Mouse (Mus musculus) liver, postnatal 0 days (tissue): ENCODE results near the gene Ubac2. TPM values are rescaled to one million over a fixed set of nuclear protein-coding genes. Genes with fewer than 3 reads are reported as not detected.

Experiments
- ATAC-seq: fragments of 200-750 bp; cut with Nextera tagmentation; 2 replicates; pipeline ENCODE4 v1.8.0; 2017; ENCODE audit warnings: mild to moderate bottlenecking, moderate library complexity
- DNase-seq: peaks from one replicate; pipeline ENCODE4 v3.0.0-alpha.2; 2016
- H3K27ac ChIP-seq: fragments of 300-500 bp; sonication (generic); 2 replicates; pipeline ENCODE4 v1.5.1; 2014; ENCODE audit warnings: antibody characterized with exemption, moderate library complexity, mild to moderate bottlenecking, low read depth
- H3K27me3 ChIP-seq: fragments of 300-500 bp; sonication (generic); 2 replicates; pipeline ENCODE4 v1.6.1; 2014; ENCODE audit warnings: low read length, control low read depth, mixed read lengths; ENCODE audit not compliant: insufficient read depth
- H3K36me3 ChIP-seq: fragments of 300-500 bp; sonication (generic); replicated peaks from 2 replicates; pipeline ENCODE4 v1.6.1; 2014; ENCODE audit warnings: mild to moderate bottlenecking, control low read depth, low read length, moderate library complexity, mixed read lengths; ENCODE audit not compliant: insufficient read depth
- H3K4me1 ChIP-seq: fragments of 300-500 bp; sonication (generic); 2 replicates; pipeline ENCODE4 v1.6.1; 2014; ENCODE audit warnings: antibody characterized with exemption, mild to moderate bottlenecking, control low read depth; ENCODE audit not compliant: insufficient read depth
- H3K4me2 ChIP-seq: fragments of 300-500 bp; sonication (generic); 2 replicates; pipeline ENCODE4 v1.6.1; 2014; ENCODE audit warnings: low read depth, mild to moderate bottlenecking, low read length, moderate library complexity, mixed read lengths
- H3K4me3 ChIP-seq: fragments of 300-500 bp; sonication (generic); 2 replicates; pipeline ENCODE4 v1.5.1; 2014; ENCODE audit warnings: low read depth, low read length
- H3K9ac ChIP-seq: fragments of 300-500 bp; sonication (generic); replicated peaks from 2 replicates; pipeline ENCODE4 v1.6.1; 2014; ENCODE audit warnings: mild to moderate bottlenecking, moderate library complexity
- H3K9me3 ChIP-seq: fragments of 300-500 bp; sonication (generic); 2 replicates; pipeline ENCODE4 v1.6.1; 2016; ENCODE audit warnings: mild to moderate bottlenecking, control low read depth, low read length, mixed read lengths
- CTCF ChIP-seq: sonication (generic); IDR thresholded peaks from 2 replicates; pipeline ENCODE4 v1.5.1; 2016; ENCODE audit warnings: antibody characterized with exemption, low read depth
- EP300 ChIP-seq: IDR thresholded peaks from 2 replicates; pipeline ENCODE4 v1.6.1; 2016; ENCODE audit warnings: antibody characterized with exemption, low read depth, mild to moderate bottlenecking
- WGBS: fragments of 180-500 bp; shearing (Covaris S2); extraction: QIAGEN DNeasy Blood & Tissue Kit; methylation state at CpG from one replicate; pipeline ENCODE4 v1.1.7; 2014; ENCODE audit not compliant: insufficient replicate concordance; 5-methylcytosine and 5-hydroxymethylcytosine counted together
- polyA plus RNA-seq: library from polyadenylated mRNA; unstranded; fragments of >200 nt; fragmentation: Nextera tagmentation; extraction: Ambion mirVana; gene quantifications from 2 replicates; pipeline ENCODE4 v1.2.1, GENCODE M21; 2015

Ubac2 gene
- polyA plus RNA-seq, 1 experiment from 2014 or later = 27.4 TPM

DNA sequence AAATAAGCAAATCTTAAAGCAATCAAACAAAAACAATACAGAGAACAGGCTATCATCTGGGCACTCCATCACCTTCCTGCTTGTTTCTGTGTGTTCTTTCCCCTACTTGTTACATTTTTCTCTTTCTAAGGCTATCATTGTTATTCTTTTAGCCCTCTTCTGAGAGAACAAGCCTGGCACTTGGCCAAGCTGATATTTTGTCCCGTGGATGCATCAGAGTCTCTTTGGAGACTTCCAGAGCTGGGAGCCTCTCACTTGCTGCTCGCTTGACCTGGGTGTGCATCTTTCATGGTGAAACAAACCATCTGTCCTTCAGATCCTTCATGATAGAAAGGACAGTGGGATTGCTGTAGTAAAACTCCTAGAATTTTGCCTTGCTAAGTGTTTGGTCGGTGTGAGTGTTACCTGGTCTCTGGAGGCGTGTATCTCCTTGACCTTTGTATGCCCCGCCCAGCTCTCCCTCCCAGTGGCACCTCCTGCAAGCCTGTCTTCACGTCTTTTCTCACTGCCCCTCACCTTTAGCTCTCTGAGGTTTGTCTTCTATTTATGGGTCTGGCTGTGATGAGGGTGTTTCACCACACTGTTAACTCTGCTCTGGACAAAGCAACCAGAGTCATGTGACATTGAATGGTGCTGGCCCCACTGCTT lies 5.9 kb downstream of the Ubac2 start:
- Histone ChIP-seq H3K9ac (no peak overlapping the region), H3K4me1 (peaks cover 30% of the 10 kb centered on the region), H3K4me2 (no peak overlapping the region), H3K36me3 (no peaks in the 10 kb centered on the region; the same call in 1 of the 2 replicates), H3K27me3 (no peaks in the 10 kb centered on the region), H3K4me3 (no peak overlapping the region), H3K27ac (no peak overlapping the region), H3K9me3 (no peaks in the 10 kb centered on the region)
- WGBS = 61% methylated on average over 6 of the region's 6 CpGs
- no peak for ATAC-seq
- DNase-seq = no peak
- TF ChIP-seq EP300 (no peak), CTCF (no peak)

DNA sequence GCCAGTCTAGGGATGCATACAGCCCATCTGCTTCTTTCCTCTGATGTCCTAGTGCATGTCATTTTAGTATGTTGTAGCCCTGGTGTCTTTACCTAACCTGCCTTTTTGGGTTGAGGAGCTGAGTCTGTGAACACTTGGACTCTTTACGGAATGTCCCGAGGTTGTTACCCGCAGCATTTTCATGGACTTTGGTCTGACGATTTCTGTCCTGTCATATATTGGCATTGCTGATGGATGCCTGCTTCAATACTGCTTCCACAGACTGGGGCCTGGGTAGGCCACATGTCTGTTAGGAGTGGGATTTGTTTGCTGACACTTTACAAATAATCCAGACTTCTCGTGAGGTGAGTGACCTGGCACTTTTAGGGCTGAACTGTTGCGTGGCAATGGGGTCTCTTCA lies 15.3 kb downstream of the Ubac2 start:
- H3K36me3 ChIP-seq = no peaks in the 10 kb centered on the region
- peak; percentile 23 for ATAC-seq
- 83% methylated on average over 6 of the region's 6 CpGs for WGBS
- DNase-seq = no peak
- no peak overlapping the region for H3K9ac ChIP-seq
- TF ChIP-seq EP300 (no peak), CTCF (no peak)
- H3K4me3 ChIP-seq = no peak overlapping the region
- no peak overlapping the region for H3K27ac ChIP-seq
- peaks cover 9% of the 10 kb centered on the region; the same call in 1 of the 2 replicates for H3K4me1 ChIP-seq
- no peak overlapping the region for H3K4me2 ChIP-seq
- H3K27me3 ChIP-seq = no peaks in the 10 kb centered on the region
- H3K9me3 ChIP-seq = no peaks in the 10 kb centered on the region

DNA sequence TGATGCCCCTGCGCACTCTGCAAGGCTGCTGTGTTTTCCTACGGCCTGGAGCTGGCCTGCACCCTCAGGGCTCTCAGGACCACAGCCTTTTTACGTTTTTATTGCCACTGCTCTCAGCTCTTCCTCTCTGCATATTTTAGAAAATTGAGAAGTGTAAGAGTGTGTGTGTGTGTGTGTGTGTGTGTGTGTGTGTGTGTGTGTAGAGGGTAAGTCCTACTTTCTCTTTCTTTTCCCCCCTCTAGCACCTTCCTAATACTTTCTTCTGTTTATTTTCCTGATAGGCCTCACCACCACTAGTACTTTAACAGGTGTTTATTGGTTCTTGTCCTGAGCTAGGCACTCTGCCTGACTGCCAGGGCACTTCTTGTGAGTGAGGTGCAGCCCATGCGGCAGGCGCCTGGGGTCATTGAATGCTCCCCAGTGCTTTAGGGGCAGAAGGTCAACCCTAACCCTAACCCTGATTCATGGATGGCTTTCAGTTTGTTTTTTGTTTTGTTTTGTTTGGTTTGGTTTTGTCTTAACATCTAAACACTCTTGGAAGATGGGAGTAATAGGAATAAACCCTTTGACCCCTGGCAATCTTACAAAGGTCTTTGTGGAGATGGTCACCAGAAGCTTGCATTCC lies 16.2 kb downstream of the Ubac2 start:
- H3K9me3 ChIP-seq = no peaks in the 10 kb centered on the region
- H3K4me2 ChIP-seq = no peak overlapping the region
- ATAC-seq = no peak
- no peak for DNase-seq
- 74% methylated on average over 5 of the region's 5 CpGs for WGBS
- no peak overlapping the region for H3K9ac ChIP-seq
- H3K27me3 ChIP-seq = no peaks in the 10 kb centered on the region
- TF ChIP-seq EP300 = no peak
- no peak for TF ChIP-seq CTCF
- peaks cover 9% of the 10 kb centered on the region; the same call in 1 of the 2 replicates for H3K4me1 ChIP-seq
- H3K4me3 ChIP-seq = no peak overlapping the region
- no peaks in the 10 kb centered on the region for H3K36me3 ChIP-seq
- H3K27ac ChIP-seq = no peak overlapping the region

DNA sequence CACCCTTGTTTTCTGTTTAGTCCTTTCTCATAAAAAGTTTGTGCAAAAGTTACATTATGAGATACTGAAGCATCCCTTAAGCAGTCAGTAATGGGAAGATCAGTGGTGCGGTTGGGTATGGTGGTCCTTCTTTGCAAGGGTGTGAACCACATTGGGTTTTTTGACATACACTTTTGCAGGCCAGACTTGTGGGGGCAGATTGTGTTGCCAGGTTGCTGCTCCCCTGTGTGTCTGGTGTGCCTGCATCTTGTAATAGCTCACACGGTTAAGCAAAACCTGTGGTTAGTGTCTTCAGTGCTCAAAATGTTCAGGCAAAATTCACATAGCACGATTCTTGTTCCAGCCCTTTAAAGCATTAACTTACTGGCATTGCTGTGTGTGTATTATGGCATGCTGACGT lies 16.9 kb downstream of the Ubac2 start:
- TF ChIP-seq EP300 (no peak), CTCF (no peak)
- peaks cover 9% of the 10 kb centered on the region; the same call in 1 of the 2 replicates for H3K4me1 ChIP-seq
- H3K27me3 ChIP-seq = no peaks in the 10 kb centered on the region
- no peak overlapping the region for H3K9ac ChIP-seq
- no peak overlapping the region for H3K4me3 ChIP-seq
- ATAC-seq = no peak
- no peaks in the 10 kb centered on the region for H3K9me3 ChIP-seq
- no peak overlapping the region for H3K4me2 ChIP-seq
- no peak for DNase-seq
- no peaks in the 10 kb centered on the region for H3K36me3 ChIP-seq
- no peak overlapping the region for H3K27ac ChIP-seq
- 74% methylated on average over 4 of the region's 4 CpGs for WGBS

DNA sequence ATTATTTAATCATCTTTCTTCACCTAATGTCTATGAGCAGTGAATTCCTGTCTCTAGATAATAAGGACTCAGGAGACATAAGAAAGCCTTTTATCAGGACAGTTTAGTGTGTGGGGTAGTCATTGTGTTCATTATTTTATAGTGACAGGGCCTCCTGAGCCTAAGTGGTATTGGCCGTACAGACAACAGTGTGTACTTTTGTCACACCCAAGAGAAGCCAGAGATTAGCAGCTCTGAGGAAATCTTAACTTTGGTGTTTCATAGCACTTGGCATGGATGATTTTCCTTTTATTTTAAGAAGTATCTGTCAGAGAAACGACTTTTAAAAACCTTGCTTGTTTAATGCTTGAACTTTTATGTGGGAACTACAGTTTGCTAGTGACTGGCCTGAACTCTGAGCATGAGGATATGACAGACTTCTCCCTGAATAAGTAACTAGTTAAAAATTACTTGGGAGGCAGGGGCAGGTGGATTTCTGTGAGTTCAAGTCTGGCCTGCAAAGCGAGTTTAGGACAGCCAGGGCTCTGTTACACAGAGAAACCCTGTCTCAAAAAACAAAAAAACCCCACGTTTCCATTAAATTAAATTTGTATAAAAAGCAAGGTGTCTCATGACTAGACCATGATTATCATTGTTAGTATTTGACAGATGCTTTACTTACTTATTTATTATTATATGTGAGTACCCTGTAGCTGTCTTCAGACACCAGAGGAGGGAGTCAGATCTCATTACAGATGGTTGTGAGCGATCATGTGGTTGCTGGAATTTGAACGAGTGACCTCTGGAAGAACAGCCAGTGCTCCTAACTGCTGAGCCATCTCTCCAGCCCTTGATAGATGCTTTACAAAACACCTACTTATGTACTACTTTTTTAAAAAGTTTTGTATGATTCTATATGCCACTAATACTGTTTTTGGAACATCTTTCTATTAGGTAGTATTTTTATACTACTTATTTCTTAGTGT lies 18.0 kb downstream of the Ubac2 start:
- no peak overlapping the region for H3K9ac ChIP-seq
- ATAC-seq (no peak), DNase-seq (no peak)
- H3K9me3 ChIP-seq = no peaks in the 10 kb centered on the region
- TF ChIP-seq CTCF = no peak
- TF ChIP-seq EP300 = no peak
- no peak overlapping the region for H3K27ac ChIP-seq
- WGBS = 63% methylated on average over 6 of the region's 6 CpGs
- no peak overlapping the region for H3K4me2 ChIP-seq
- no peak overlapping the region for H3K4me3 ChIP-seq
- peaks cover 9% of the 10 kb centered on the region; the same call in 1 of the 2 replicates for H3K4me1 ChIP-seq
- H3K36me3 ChIP-seq = no peaks in the 10 kb centered on the region
- H3K27me3 ChIP-seq = no peaks in the 10 kb centered on the region

DNA sequence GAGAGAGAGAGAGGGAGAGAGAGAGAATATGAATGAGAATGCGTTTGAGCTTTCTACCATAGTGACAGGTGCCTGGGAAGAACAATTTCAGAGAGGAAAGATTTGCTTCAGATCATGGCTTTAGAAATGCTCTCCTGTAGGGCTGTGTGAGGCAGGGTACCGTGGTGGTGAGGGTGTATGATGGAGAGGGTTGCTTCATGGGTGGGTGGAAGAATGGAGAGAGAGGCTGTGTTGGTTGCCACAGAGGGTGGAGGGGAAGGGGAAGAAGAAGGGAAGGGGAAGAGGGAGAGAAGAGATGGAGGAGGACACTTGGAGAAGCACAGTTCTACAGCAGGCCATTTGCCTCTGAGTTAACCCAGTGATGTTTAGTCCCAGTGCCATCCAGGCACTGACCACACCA lies 19.4 kb downstream of the Ubac2 start:
- TF ChIP-seq CTCF (no peak), EP300 (no peak)
- ATAC-seq (no peak), DNase-seq (no peak)
- Histone ChIP-seq H3K36me3 (no peaks in the 10 kb centered on the region), H3K4me3 (no peak overlapping the region), H3K9me3 (no peaks in the 10 kb centered on the region), H3K4me2 (no peak overlapping the region), H3K27ac (no peak overlapping the region), H3K27me3 (no peaks in the 10 kb centered on the region), H3K9ac (no peak overlapping the region), H3K4me1 (peaks cover 9% of the 10 kb centered on the region; the same call in 1 of the 2 replicates)
- WGBS = 74% methylated on average over 2 of the region's 2 CpGs
